Mouse (Mus musculus) midbrain, embryonic 15.5 days (tissue): ENCODE measurements around the gene Sv2a. TPM values are rescaled to one million over a fixed set of nuclear protein-coding genes. Genes with fewer than 3 reads are reported as not detected.

ENCODE experiments used
- ATAC-seq: fragments of 200-750 bp; cut with Nextera tagmentation; replicated peaks from 2 replicates; pipeline ENCODE4 v1.8.0; 2017; ENCODE audit warnings: moderate TSS enrichment
- H3K27ac ChIP-seq: fragments of 300-500 bp; sonication (generic); 2 replicates; pipeline ENCODE4 v1.5.1; 2015; ENCODE audit warnings: mild to moderate bottlenecking, inconsistent platforms
- H3K27me3 ChIP-seq: fragments of 300-500 bp; sonication (generic); replicated peaks from 2 replicates; pipeline ENCODE4 v1.6.1; 2015; ENCODE audit warnings: inconsistent platforms
- H3K36me3 ChIP-seq: fragments of 300-500 bp; sonication (generic); replicated peaks from 2 replicates; pipeline ENCODE4 v1.6.1; 2015; ENCODE audit warnings: inconsistent platforms
- H3K4me1 ChIP-seq: fragments of 300-500 bp; sonication (generic); 2 replicates; pipeline ENCODE4 v1.6.1; 2015; ENCODE audit warnings: inconsistent platforms
- H3K4me2 ChIP-seq: fragments of 300-500 bp; sonication (generic); 2 replicates; pipeline ENCODE4 v1.6.1; 2015; ENCODE audit warnings: inconsistent platforms, mild to moderate bottlenecking, moderate library complexity
- H3K4me3 ChIP-seq: fragments of 300-500 bp; sonication (generic); 2 replicates; pipeline ENCODE4 v1.5.1; 2015; ENCODE audit warnings: mild to moderate bottlenecking, inconsistent platforms
- H3K9ac ChIP-seq: fragments of 300-500 bp; sonication (generic); 2 replicates; pipeline ENCODE4 v1.6.1; 2015; ENCODE audit warnings: mild to moderate bottlenecking, inconsistent platforms
- H3K9me3 ChIP-seq: fragments of 300-500 bp; sonication (generic); 2 replicates; pipeline ENCODE4 v1.6.1; 2016; ENCODE audit warnings: inconsistent platforms
- WGBS: fragments of 180-500 bp; shearing (Covaris S2); methylation state at CpG from one replicate; pipeline ENCODE4 v1.1.7; 2015; ENCODE audit warnings: mixed read lengths; 5-methylcytosine and 5-hydroxymethylcytosine counted together
- microRNA-seq: library from miRNA; unstranded; fragments of <30 nt; microRNA quantifications from one replicate; pipeline ENCODE4, GENCODE M21; 2016
- polyA plus RNA-seq: library from polyadenylated mRNA; unstranded; fragments of >200 nt; fragmentation: Nextera tagmentation; extraction: Ambion mirVana; gene quantifications from 2 replicates; pipeline ENCODE4 v1.2.1, GENCODE M21; 2015

Sv2a gene
- polyA plus RNA-seq, 1 experiment from 2014 or later, result 142 TPM

DNA sequence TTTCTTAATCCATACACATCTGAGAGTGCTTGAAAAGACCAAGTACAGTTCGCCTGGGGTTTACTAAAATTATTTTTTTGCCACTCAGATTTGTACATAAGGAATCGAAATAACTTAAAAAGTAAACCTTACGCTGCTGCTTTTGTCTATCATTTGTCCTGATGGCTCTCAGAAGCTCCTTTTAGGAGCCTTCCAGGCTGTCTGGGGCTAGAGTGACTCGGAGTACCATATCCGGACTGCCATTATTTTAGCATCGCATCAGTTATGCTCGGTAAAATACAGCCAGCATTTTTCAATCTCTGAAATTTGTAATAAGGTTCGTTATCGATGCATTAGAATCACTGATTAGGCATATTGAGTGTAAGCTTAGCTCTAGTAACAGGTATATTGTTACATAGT lies 59.8 kb downstream of the Sv2a start:
- Histone ChIP-seq H3K9me3 (no peaks in the 10 kb centered on the region), H3K4me1 (peaks cover 28% of the 10 kb centered on the region), H3K27ac (peak overlapping the region; percentile 87), H3K27me3 (no peaks in the 10 kb centered on the region), H3K36me3 (no peaks in the 10 kb centered on the region), H3K4me2 (peak overlapping the region; percentile 51), H3K4me3 (peak overlapping the region; percentile 32), H3K9ac (peak overlapping the region; percentile 27; the same call in 1 of the 2 replicates)
- no peak for ATAC-seq
- WGBS, result 74% methylated on average over 9 of the region's 9 CpGs

DNA sequence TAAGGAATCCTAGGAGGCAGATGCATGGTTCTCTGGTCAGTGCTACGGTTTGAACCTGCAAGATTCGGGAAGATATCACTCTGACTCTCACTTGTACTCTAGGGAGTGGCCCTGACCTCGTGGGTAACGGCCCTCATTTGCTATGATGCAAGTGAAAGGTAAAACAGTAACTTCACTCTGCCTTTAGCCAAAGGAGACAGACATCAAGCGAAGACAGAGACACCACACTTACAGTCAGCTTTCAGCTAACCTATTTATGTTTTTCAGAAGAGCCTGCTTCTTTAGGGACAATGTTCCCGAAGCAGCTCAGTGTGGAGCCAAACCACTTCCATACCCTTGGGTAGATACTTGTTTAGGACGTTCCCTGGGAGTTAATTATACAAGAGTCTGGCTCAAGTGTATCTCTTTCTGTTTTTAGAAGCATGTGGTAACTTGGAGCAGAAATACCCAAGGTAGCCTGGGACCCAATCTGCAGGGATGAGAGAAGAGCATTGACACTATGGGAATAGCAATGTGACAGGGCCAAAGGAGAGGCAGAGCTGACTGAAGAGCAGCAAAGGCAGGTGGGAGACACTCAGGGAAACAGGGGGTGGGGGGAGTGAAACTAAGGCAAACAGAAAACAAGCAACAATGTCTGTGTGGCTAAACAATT lies 63.1 kb downstream of the Sv2a start:
- no peaks in the 10 kb centered on the region for H3K36me3 ChIP-seq
- no peaks in the 10 kb centered on the region for H3K9me3 ChIP-seq
- H3K27me3 ChIP-seq, result no peaks in the 10 kb centered on the region
- 83% methylated on average over 7 of the region's 7 CpGs for WGBS
- peak overlapping the region; percentile 67 for H3K4me2 ChIP-seq
- ATAC-seq, result no peak
- no peak overlapping the region for H3K4me3 ChIP-seq
- no peak overlapping the region; the same call in 1 of the 2 replicates for H3K9ac ChIP-seq
- H3K27ac ChIP-seq, result peak overlapping the region; percentile 98
- peaks cover 20% of the 10 kb centered on the region for H3K4me1 ChIP-seq

Small RNA genes lying within 50 kb of the gene (microRNA-seq; reads per million reads assigned to microRNA genes)
- gene Gm44492 (not detected), gene Gm47311 (not detected)

Other genes with a start within 250 kb of the Sv2a start
- 59.3 and 63.1 TPM in 2 replicates for gene Plekho1, start 185.2 kb upstream of the Sv2a start, polyA plus RNA-seq
- gene Vps45, start 122.7 kb upstream of the Sv2a start, polyA plus RNA-seq, result 64.4 and 65.6 TPM in 2 replicates
- gene Otud7b, start 76.6 kb upstream of the Sv2a start, polyA plus RNA-seq, result 7.7 and 8.2 TPM in 2 replicates
- gene Mtmr11, start 19.1 kb upstream of the Sv2a start, polyA plus RNA-seq, result 8.3 and 14.1 TPM in 2 replicates
- gene Sf3b4, start 8.8 kb upstream of the Sv2a start, polyA plus RNA-seq, result 138 and 147 TPM in 2 replicates
- gene Bola1, start 38.6 kb downstream of the Sv2a start, polyA plus RNA-seq, result 51.0 and 59.9 TPM in 2 replicates
- 0.92 TPM in 1 of 2 replicates, not detected in the other for gene Hist2h2ab, start 38.7 kb downstream of the Sv2a start, polyA plus RNA-seq
- 1.8 and 2.2 TPM in 2 replicates for gene Hist2h2ac, start 39.7 kb downstream of the Sv2a start, polyA plus RNA-seq
- gene Hist2h2be, start 40.0 kb downstream of the Sv2a start, polyA plus RNA-seq, result 5.1 and 5.4 TPM in 2 replicates
- 2.3 and 2.4 TPM in 2 replicates for gene Hist2h3c2, start 58.0 kb downstream of the Sv2a start, polyA plus RNA-seq
- gene Hist2h2aa2, start 59.1 kb downstream of the Sv2a start, polyA plus RNA-seq, result 44.8 and 51.7 TPM in 2 replicates
- 14.4 and 19.2 TPM in 2 replicates for gene Hist2h2aa1, start 64.3 kb downstream of the Sv2a start, polyA plus RNA-seq
- 0.11 TPM in 1 of 2 replicates, not detected in the other for gene Hist2h3c1, start 65.5 kb downstream of the Sv2a start, polyA plus RNA-seq
- 5.6 and 6.1 TPM in 2 replicates for gene Hist2h4, start 82.2 kb downstream of the Sv2a start, polyA plus RNA-seq
- gene Hist2h3b, start 87.5 kb downstream of the Sv2a start, polyA plus RNA-seq, result 12.8 and 13.1 TPM in 2 replicates
- 1.9 and 2.6 TPM in 2 replicates for gene Hist2h2bb, start 88.6 kb downstream of the Sv2a start, polyA plus RNA-seq
- 1.0 and 1.7 TPM in 2 replicates for gene Fcgr1, start 112.8 kb downstream of the Sv2a start, polyA plus RNA-seq